Mouse (Mus musculus): Measurements from ENCODE around the gene Spa17. TPM values are rescaled to one million over a fixed set of nuclear protein-coding genes. Genes with fewer than 3 reads are reported as not detected.
A peak's percentile ranks its signal among the peaks of the same experiment; 100 is the strongest.

Spa17 gene
- polyA plus RNA-seq, 1 experiment from 2014 or later, result 19.2 TPM

DNA sequence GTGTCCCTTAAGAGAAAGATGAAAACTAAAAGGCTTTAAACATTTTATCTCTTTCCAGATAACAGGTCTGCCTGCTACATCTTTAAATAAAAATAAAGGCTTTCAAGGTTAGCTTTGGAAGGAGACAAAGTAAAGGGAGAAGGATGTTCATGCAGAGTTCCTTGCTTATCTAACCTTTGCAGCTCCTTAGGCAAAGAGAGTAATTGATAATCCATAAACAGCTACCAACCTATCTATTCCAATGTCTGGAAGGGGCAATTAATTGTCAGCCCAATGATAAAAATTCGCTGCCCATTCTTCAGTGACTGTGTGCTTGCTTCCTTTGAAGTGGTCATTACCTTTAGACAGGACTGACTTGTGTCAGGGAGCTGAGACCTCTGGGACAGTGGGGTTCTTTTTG is 49.7 kb downstream of the Spa17 start:
- H3K4me2 ChIP-seq (replicated peaks; ENCODE audit: low read depth, low read length), result no peak overlapping the region
- TF ChIP-seq CTCF (IDR thresholded peaks at IDR 0.05) (no peak), EP300 (IDR thresholded peaks at IDR 0.05) (no peak)
- no peaks in the 10 kb centered on the region for H3K36me3 ChIP-seq (ENCODE audit: insufficient read depth, low read length)
- H3K9ac ChIP-seq (replicated peaks; ENCODE audit: low read depth), result no peak overlapping the region
- H3K4me3 ChIP-seq (ENCODE audit: low read depth, low read length), result no peak overlapping the region
- H3K27ac ChIP-seq (ENCODE audit: low read length), result no peak overlapping the region
- ATAC-seq (no peak), DNase-seq (ENCODE audit: low spot score) (no peak)
- 44% methylated on average over 1 of the region's 1 CpGs for WGBS
- H3K27me3 ChIP-seq (replicated peaks; ENCODE audit: insufficient read depth, low read length), result no peaks in the 10 kb centered on the region
- peaks cover 4% of the 10 kb centered on the region; the same call in 1 of the 2 replicates for H3K4me1 ChIP-seq (ENCODE audit: insufficient read depth, low read depth, low read length)
- H3K9me3 ChIP-seq (ENCODE audit: low read length), result no peaks in the 10 kb centered on the region

DNA sequence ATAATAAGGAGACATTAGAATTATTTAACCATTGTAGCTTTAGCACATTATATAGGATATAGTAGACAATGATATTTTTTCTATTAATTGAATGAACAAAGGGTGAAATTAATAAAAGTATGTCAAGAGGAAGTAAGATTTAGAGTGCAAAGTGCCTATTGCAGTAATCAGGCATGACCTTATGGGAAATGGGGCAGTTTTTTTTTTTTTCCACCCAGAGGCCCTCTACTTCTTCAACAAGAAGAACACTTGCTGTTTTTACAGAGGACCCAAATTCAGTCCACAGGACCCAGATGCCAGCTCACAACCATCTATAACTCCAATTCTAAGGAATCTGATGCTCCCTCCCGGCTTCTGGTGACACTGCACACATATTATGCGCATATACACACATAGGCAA is 52.9 kb downstream of the Spa17 start:
- no peak for ATAC-seq
- no peak for DNase-seq (ENCODE audit: low spot score)
- no peak overlapping the region for H3K4me3 ChIP-seq (ENCODE audit: low read depth, low read length)
- H3K4me2 ChIP-seq (replicated peaks; ENCODE audit: low read depth, low read length), result no peak overlapping the region
- no peak overlapping the region for H3K27ac ChIP-seq (ENCODE audit: low read length)
- TF ChIP-seq CTCF (IDR thresholded peaks at IDR 0.05) (no peak), EP300 (IDR thresholded peaks at IDR 0.05) (no peak)
- H3K36me3 ChIP-seq (ENCODE audit: insufficient read depth, low read length), result no peaks in the 10 kb centered on the region
- no peaks in the 10 kb centered on the region for H3K27me3 ChIP-seq (replicated peaks; ENCODE audit: insufficient read depth, low read length)
- no peak overlapping the region for H3K9ac ChIP-seq (replicated peaks; ENCODE audit: low read depth)
- WGBS, result 93% methylated on average over 2 of the region's 2 CpGs
- H3K9me3 ChIP-seq (ENCODE audit: low read length), result no peaks in the 10 kb centered on the region
- no peaks in the 10 kb centered on the region for H3K4me1 ChIP-seq (ENCODE audit: insufficient read depth, low read depth, low read length)

DNA sequence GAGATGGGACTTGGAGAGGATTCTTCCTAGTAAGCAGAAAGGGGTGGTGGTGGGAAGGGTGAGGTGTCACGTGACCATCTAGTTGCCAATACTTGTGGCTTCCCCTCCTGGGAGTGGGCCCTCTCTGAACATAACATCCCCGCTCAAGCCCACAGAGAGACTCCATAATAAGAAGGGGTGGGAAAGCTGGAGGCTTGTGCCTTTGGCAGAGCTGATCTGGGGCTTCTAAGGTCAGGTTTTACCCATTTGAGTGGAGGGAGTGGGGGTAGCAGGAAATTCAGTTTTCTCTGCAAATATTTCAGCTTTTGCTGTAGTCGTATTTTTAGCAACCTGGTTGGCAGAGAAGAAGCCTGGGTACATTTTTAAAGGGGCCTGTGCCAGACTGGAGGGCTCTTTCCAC is 57.2 kb downstream of the Spa17 start:
- no peak overlapping the region for H3K4me3 ChIP-seq (ENCODE audit: low read depth, low read length)
- H3K36me3 ChIP-seq (ENCODE audit: insufficient read depth, low read length), result no peaks in the 10 kb centered on the region
- H3K9me3 ChIP-seq (ENCODE audit: low read length), result no peaks in the 10 kb centered on the region
- H3K4me2 ChIP-seq (replicated peaks; ENCODE audit: low read depth, low read length), result no peak overlapping the region
- peaks cover 8% of the 10 kb centered on the region for H3K4me1 ChIP-seq (ENCODE audit: insufficient read depth, low read depth, low read length)
- no peak overlapping the region for H3K9ac ChIP-seq (replicated peaks; ENCODE audit: low read depth)
- 65% methylated on average over 3 of the region's 3 CpGs for WGBS
- DNase-seq (ENCODE audit: low spot score), result no peak
- peaks cover 6% of the 10 kb centered on the region; the same call in 1 of the 2 replicates for H3K27me3 ChIP-seq (replicated peaks; ENCODE audit: insufficient read depth, low read length)
- H3K27ac ChIP-seq (ENCODE audit: low read length), result no peak overlapping the region
- TF ChIP-seq EP300 (IDR thresholded peaks at IDR 0.05) (no peak), CTCF (IDR thresholded peaks at IDR 0.05) (no peak)
- no peak for ATAC-seq

DNA sequence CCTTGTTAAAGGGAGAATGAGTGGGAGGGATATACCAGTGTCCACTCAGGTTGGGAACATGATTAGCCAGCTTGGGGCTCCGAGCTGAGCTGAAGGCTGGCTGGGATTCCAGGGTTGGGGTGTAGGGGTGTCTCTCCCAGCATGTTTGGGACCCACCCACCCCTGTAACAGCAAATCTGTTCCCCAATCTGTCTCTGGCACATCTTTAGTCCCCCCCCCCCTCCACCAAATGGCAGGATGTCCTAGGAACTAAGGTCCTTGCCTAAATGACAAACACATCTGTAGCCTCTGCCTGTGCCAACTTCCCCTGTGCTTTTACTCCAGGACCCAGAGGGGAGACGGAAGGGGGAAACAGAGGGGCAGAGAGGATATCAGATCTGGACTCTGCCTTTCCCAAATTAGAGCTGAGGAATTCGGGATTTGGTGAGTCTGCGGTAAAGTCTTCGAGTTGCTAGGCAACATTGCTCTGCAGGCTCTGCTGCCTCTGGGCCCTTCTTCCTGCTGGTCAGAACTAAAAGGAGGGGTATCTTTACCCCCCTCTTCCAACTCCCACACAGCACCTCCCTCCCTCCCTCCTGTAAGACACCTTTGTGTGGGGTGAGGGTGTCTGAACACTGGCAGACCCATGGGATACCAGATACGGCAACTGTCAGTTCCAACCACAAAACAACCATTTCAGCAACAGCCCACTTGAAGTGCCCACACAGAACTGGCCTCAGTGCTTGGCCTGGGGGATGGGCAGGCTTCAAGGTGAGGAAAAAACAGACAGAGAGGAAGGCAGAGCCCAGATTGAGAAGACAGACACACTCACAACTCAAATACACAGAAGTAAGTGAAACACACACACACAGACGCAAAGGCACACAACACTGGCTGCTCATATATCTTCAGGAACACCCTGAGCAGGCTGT is 58.4 kb downstream of the Spa17 start, which contains the start of gene Siae:
Gene Siae, plus strand, starts transcription at position 861 of the 911 bp plus-strand sequence.
- peaks cover 8% of the 10 kb centered on the region for H3K4me1 ChIP-seq (ENCODE audit: insufficient read depth, low read depth, low read length)
- no peaks in the 10 kb centered on the region for H3K9me3 ChIP-seq (ENCODE audit: low read length)
- H3K4me3 ChIP-seq (ENCODE audit: low read depth, low read length), result no peak within 1 kb of the TSS
- DNase-seq (ENCODE audit: low spot score) (no peak), ATAC-seq (no peak)
- H3K36me3 ChIP-seq (ENCODE audit: insufficient read depth, low read length), result no peaks in the 10 kb centered on the region
- no peak within 1 kb of the TSS for H3K4me2 ChIP-seq (replicated peaks; ENCODE audit: low read depth, low read length)
- H3K27me3 ChIP-seq (replicated peaks; ENCODE audit: insufficient read depth, low read length), result peaks cover 6% of the 10 kb centered on the region; the same call in 1 of the 2 replicates
- 36% methylated on average over 7 of the region's 7 CpGs for WGBS
- H3K27ac ChIP-seq (ENCODE audit: low read length), result no peak within 1 kb of the TSS
- no peak within 1 kb of the TSS for H3K9ac ChIP-seq (replicated peaks; ENCODE audit: low read depth)
- TF ChIP-seq CTCF (IDR thresholded peaks at IDR 0.05) (no peak), EP300 (IDR thresholded peaks at IDR 0.05) (no peak)

DNA sequence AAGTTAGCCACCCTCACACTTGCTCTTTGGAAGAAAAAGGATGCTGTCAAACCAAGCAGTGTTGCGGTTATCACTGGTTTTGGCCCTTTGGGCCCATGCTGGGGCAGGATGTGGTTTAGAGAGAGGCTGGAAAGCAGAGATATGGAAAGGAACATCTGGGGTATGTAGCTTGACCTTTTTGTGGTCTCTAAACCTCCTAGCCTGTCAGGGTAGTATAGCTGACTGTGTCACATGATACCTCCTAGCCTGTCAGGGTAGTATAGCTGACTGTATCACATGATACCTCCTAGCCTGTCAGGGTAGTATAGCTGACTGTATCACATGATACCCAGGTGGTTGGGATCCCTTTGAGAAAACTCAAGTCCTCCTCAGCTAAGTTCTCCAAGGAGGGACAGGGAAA is 59.2 kb downstream of the Spa17 start:
- H3K4me3 ChIP-seq (ENCODE audit: low read depth, low read length), result no peak overlapping the region
- WGBS, result 90% methylated on average over 1 of the region's 1 CpGs

More for the DNA sequence above, 59.2 kb downstream of the Spa17 start:
- ATAC-seq, result no peak
- Histone ChIP-seq H3K9me3 (ENCODE audit: low read length) (no peaks in the 10 kb centered on the region), H3K4me2 (replicated peaks; ENCODE audit: low read depth, low read length) (no peak overlapping the region), H3K4me1 (ENCODE audit: insufficient read depth, low read depth, low read length) (peaks cover 8% of the 10 kb centered on the region), H3K9ac (replicated peaks; ENCODE audit: low read depth) (no peak overlapping the region), H3K27me3 (replicated peaks; ENCODE audit: insufficient read depth, low read length) (peaks cover 6% of the 10 kb centered on the region; the same call in 1 of the 2 replicates), H3K27ac (ENCODE audit: low read length) (no peak overlapping the region), H3K36me3 (ENCODE audit: insufficient read depth, low read length) (no peaks in the 10 kb centered on the region)
- TF ChIP-seq CTCF (IDR thresholded peaks at IDR 0.05) (no peak), EP300 (IDR thresholded peaks at IDR 0.05) (no peak)
- DNase-seq (ENCODE audit: low spot score), result peak; percentile 4

Other genes starting within 250 kb of the Spa17 start
- gene Hepacam, start 246.4 kb downstream of the Spa17 start, polyA plus RNA-seq (2015; fragmentation: Nextera tagmentation; extraction: Ambion mirVana), result 0.81 and 1.2 TPM in 2 replicates
- 18.9 and 21.6 TPM in 2 replicates for gene Robo4, start 211.8 kb downstream of the Spa17 start, polyA plus RNA-seq (2015; fragmentation: Nextera tagmentation; extraction: Ambion mirVana)
- 0.08 and 0.14 TPM in 2 replicates for gene Robo3, start 180.5 kb downstream of the Spa17 start, polyA plus RNA-seq (2015; fragmentation: Nextera tagmentation; extraction: Ambion mirVana)
- 12.1 and 12.2 TPM in 2 replicates for gene Msantd2, start 124.4 kb downstream of the Spa17 start, polyA plus RNA-seq (2015; fragmentation: Nextera tagmentation; extraction: Ambion mirVana)
- gene Esam, start 85.6 kb downstream of the Spa17 start, polyA plus RNA-seq (2015; fragmentation: Nextera tagmentation; extraction: Ambion mirVana), result 256 and 260 TPM in 2 replicates
- 85.6 and 94.9 TPM in 2 replicates for gene Vsig2, start 74.5 kb downstream of the Spa17 start, polyA plus RNA-seq (2015; fragmentation: Nextera tagmentation; extraction: Ambion mirVana)
- gene Nrgn, start 60.8 kb downstream of the Spa17 start, polyA plus RNA-seq (2015; fragmentation: Nextera tagmentation; extraction: Ambion mirVana), result 4.0 and 4.2 TPM in 2 replicates
- 7.7 and 9.9 TPM in 2 replicates for gene Siae, start 58.0 kb downstream of the Spa17 start, polyA plus RNA-seq (2015; fragmentation: Nextera tagmentation; extraction: Ambion mirVana)
- gene Tbrg1, start 43.6 kb upstream of the Spa17 start, polyA plus RNA-seq (2015; fragmentation: Nextera tagmentation; extraction: Ambion mirVana), result 153 and 163 TPM in 2 replicates
- 0.05 and 0.20 TPM in 2 replicates for gene Panx3, start 55.5 kb upstream of the Spa17 start, polyA plus RNA-seq (2015; fragmentation: Nextera tagmentation; extraction: Ambion mirVana)
- gene Olfr160, start 102.5 kb upstream of the Spa17 start, polyA plus RNA-seq (2015; fragmentation: Nextera tagmentation; extraction: Ambion mirVana), result not detected in 2 replicates
- not detected in 2 replicates for gene Olfr874, start 131.4 kb upstream of the Spa17 start, polyA plus RNA-seq (2015; fragmentation: Nextera tagmentation; extraction: Ambion mirVana)
- gene Olfr875, start 158.1 kb upstream of the Spa17 start, polyA plus RNA-seq (2015; fragmentation: Nextera tagmentation; extraction: Ambion mirVana), result not detected in 2 replicates
- gene Olfr876, start 189.3 kb upstream of the Spa17 start, polyA plus RNA-seq (2015; fragmentation: Nextera tagmentation; extraction: Ambion mirVana), result not detected in 2 replicates
- not detected in 2 replicates for gene Olfr877, start 240.5 kb upstream of the Spa17 start, polyA plus RNA-seq (2015; fragmentation: Nextera tagmentation; extraction: Ambion mirVana)